Mouse (Mus musculus) left cerebral cortex, adult 18-20 months (tissue): Measurements from ENCODE around the gene Khsrp. TPM values are rescaled to one million over a fixed set of nuclear protein-coding genes. Genes with fewer than 3 reads are reported as not detected.
"Not testable (repeated sequence)": the region's sequence is repeated elsewhere in the genome, so short reads cannot be mapped to it uniquely, and the experiment has no call there.

ENCODE experiments used
- DNase-seq, 2 experiments: peaks; one replicate each; pipeline ENCODE4 v3.0.0; 2021 to 2022; ENCODE audit warnings: low spot score in 2 of 2, mixed read lengths in 1 of 2
- long read RNA-seq, 2 experiments: library from polyadenylated mRNA; stranded (forward); transcript quantifications; one replicate each; pipeline ENCODE4 v2.0.0; 2021
- total RNA-seq, 2 experiments: library from RNA; stranded (reverse); gene quantifications; 2 replicates each; pipeline ENCODE4 v1.2.3; 2021

Khsrp gene
- 100 to 1,000 TPM; 106 to 108 TPM for total RNA-seq
- long read RNA-seq, experiment 1, transcript Khsrp-201 (18 exons, 3,978 nt): major isoform, 28 of 70 reads
- long read RNA-seq, experiment 1, partial matches to known transcripts: 9 of 70 reads
- long read RNA-seq, experiment 1, other reads (novel, unspliced or antisense): 33 of 70 reads
- long read RNA-seq, experiment 2, transcript Khsrp-201 (18 exons, 3,978 nt): major isoform, 13 of 39 reads
- long read RNA-seq, experiment 2, partial matches to known transcripts: 11 of 39 reads
- long read RNA-seq, experiment 2, other reads (novel, unspliced or antisense): 15 of 39 reads

GRCm38 (mm10) chr17:57030931-57031660, at the start of gene Khsrp:
Gene Khsrp, minus strand, starts transcription at chr17:57031522.
- peak; percentile 18 to 42 for DNase-seq

- DNase-seq: no peak
Measured at GRCm38 (mm10) chr17:57079919-57080318, 48.6 kb upstream of the Khsrp start.

DNA sequence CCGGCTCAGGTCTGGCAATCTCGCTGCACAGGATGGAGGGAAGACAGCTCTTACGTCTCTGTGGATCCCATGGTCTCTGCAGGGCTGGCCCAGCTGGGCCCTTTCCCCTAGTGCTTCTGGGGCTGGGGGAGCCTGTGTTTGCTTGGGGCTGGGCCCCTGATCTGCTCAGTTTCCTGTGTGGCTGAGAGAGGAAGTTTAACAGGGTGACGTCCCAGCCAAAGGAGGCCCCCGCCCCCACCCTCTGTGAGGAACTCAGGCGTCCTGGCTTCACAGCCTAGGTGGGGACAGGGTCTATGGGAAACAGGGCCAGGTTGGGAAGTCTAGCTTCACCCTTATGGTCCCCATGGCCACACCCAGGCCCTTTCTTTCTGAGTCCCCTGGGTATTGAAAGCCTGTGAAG, 47.0 kb upstream of the Khsrp start, which contains the start of gene Dennd1c:
TSS of gene Dennd1c (minus strand) at position 179 of the 400 bp plus-strand sequence.
- no peak for DNase-seq

- no peak for DNase-seq
Measured at GRCm38 (mm10) chr17:57076916-57077315, 45.6 kb upstream of the Khsrp start.

GRCm38 (mm10) chr17:57070699-57071098, 39.4 kb upstream of the Khsrp start:
- DNase-seq: no peak

- no peak for DNase-seq
Measured at GRCm38 (mm10) chr17:57070272-57070671, 39.0 kb upstream of the Khsrp start.

- no peak for DNase-seq
Measured at GRCm38 (mm10) chr17:57066908-57067307, 35.6 kb upstream of the Khsrp start.

DNA sequence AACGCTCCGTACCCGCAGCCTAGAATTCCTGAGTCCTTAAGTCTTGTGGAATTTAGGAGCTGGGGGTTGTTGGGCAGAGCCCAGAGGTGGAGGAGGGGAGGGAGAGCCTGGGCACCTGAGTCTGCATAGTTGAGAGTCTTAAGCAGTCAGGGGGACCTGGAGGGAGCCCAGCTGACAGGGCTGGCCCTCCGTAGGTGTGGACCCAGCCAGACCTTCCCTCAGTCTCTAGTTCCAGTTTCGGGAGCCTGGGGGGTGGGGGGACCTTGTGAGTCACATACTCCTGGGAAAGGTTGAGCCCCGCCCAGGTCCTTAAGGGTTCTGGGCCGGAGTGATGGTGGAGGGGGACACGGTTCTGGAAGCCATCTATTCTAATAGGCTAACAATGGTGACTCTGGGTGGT, 31.7 kb upstream of the Khsrp start:
- DNase-seq: no peak

DNA sequence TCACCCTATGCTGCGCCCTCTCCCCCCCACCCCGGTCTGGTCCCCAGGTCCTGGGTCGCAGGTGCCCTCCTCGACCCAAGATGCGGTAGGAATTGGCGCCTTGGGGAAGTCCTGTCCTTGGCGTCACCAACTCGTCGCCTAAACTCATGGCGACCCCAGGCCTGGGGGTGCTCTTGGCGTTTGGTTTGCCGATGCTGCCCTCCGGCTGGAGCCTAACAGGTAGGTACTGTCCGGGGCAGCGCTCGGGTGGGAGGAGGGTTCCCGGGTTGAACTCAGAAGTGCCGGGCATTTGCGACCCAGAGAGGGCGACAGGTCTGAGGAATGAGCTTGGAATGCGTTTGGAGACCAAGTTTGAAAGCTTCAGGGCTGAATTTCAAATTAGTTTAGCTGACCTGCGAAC, 31.2 kb upstream of the Khsrp start:
- no peak for DNase-seq

DNA sequence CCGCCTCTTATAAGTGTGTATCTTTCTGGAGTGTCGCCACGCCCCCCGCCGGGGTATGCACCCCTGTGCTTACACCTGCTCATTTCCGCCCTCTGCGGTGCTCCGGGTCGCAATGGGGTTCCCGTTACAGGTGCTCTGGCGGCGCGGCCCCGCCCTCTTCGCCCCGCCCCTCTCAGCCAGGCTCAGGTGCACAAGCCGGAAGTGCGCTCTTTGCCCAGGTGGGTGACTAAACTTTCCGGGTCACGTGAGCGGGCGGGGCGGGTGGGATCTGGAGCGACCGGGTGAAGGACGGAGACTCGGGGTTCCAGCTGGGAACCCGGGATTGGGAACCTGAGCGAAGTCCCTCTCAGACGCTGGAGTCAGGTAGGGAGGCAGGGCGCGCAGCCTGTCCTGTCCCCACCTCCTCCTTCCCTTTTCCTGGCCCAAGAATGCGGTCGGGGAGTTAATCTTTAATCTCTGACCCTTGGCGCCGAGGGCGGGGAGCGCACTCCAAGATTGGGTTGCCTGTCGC, 30.7 kb upstream of the Khsrp start:
- DNase-seq: no peak

DNA sequence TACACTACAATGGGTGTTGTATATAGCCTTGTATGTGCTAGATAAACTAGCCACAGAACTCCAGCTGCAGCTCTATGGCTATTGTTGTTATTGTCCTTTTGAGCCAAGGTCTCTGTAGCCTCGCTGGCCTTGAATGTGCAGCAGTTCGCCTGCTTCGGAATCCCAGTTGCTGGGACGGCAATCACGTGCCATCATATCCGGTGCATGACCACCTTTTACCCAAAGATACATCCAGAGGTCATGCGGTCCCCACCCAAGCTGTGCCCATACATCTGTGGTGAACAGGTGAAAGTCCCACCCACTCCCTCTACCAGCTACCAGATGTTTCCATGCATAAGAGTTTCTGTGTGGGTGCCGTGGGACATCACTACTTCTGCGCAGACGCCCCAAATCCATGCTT, 29.7 kb upstream of the Khsrp start:
- DNase-seq: no peak

DNA sequence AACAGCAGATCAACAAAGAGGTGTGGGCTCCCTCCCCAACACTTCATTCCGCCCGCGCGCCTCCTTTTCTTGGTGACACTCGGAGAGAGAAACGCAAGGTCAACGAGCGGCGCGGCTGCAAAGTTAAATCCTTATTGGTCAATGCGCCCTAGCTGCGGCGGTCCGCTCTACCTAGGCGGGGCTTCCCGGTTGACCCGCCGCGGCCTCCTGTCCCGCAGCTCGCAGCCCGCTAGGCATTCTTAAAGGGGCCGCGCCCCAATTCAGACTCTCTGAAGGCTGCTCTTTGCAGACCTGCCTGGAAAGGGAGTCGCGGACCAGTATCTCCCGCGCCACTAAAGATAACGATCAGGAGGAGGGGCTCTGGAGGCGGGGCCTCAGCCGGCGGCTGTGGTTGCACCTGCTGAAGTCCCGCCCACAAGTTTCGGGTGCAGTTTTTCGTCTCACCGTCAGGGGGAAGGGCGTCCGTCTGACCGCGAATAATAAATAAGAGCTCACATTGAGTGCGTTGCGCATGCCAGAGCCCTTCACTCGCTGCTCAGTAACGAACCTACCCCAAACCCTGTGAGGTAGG, 29.0 kb upstream of the Khsrp start:
- peak; percentile 92 to 96 for DNase-seq

- peak; percentile 63 to 74 for DNase-seq
Measured at GRCm38 (mm10) chr17:57059486-57059977, 28.2 kb upstream of the Khsrp start, which contains the start of gene Slc25a23. Gene Slc25a23, minus strand, starts transcription at chr17:57059863.

DNA sequence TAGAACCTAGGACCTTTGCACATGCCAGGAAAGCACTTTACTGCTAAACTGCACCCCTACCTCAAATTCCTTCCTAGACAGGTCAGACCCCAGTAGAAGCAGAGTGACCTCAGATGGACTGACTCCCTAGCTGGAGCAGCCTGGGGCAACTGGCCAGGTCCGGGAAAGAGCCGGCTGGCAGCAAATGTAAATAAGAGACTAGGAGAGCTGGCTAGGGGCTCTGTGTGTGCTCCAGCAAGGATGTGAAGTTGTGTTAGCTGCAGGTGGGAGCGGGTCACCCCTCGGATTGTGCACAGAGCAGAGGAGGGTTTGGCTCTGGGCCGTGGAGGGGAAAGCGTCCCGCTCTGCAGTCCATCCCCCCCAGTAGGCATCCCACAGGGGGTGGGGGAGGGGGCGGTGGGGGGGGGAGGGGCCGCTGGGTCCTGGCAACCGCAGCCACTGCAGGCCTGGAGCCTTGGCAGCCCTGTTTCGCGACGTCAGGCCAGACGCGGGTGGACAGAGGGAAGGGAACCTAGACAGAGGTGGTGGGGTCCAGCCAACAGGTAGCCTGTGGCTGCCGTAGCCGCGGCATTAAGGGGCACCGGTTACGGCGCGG, 27.7 kb upstream of the Khsrp start, which contains the start of gene Crb3:
TSS of gene Crb3 (plus strand) at position 215 of the 595 bp plus-strand sequence.
- DNase-seq: peak; percentile 24 to 29

- DNase-seq: no peak
Measured at GRCm38 (mm10) chr17:57056246-57056645, 24.9 kb upstream of the Khsrp start.

DNA sequence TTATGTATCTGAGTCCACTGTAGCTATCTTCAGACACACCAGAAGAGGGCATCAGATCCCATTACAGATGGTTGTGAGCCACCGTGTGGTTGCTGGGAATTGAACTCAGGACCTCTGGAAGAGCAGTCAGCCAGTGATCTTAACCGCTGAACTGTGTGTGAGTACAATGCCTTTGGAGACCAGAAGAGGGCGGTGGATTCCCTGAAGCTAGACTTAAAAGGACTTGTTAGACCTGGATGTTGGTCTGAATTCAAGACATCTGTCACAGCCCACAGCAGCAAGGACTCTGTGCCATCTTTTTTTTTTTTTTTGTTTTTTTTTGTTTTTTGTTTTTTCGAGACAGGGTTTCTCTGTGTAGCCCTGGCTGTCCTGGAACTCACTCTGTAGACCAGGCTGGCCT, 20.4 kb upstream of the Khsrp start:
- not testable (repeated sequence) for DNase-seq

GRCm38 (mm10) chr17:57048816-57049215, 17.5 kb upstream of the Khsrp start:
- DNase-seq: no peak

GRCm38 (mm10) chr17:57047406-57047805, 16.1 kb upstream of the Khsrp start:
- no peak for DNase-seq

DNA sequence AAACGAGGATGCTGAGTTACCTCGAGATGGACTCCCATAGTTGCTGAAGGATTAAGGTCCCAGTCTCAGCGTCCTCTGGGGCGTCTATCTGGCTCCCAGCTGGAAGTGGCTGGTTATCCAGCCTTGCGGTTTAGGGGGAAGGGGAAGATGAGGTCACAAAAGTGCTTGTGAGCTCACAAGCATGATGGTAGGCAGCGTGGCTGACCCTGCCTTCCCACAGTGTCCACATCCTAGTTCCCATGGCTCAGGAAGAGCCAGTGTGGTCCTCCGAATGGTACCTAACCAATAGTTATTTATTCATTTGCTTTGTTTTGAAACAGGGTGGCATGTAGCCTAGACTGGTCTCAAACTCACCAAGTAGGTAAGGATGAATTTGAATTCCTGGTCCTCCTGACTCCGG, 10.2 kb upstream of the Khsrp start, which contains the start of gene Slc25a41:
TSS of gene Slc25a41 (minus strand) at position 101 of the 400 bp plus-strand sequence.
- DNase-seq: no peak

DNA sequence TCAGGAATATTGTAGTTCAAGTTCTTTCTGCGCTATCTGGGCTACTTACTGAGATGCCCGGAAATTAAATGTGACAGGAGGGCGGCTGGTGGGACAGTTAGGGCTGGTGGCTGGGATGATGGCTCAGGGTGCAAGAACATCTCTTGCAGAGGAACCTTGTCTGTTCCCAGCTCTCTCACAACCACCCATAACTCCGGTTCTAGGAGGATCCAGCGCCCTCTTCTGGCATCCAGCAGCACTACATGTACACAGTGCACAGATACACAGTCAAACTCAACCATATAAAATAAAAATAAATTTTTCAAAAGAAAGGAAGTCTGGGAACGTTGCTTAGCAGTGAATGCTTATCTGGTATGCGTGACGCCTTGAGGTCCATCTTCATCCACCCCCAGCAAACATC, 7.7 kb upstream of the Khsrp start:
- no peak for DNase-seq

- DNase-seq: no peak
Measured at GRCm38 (mm10) chr17:57032854-57033253, 1.5 kb upstream of the Khsrp start.
